Mouse (Mus musculus) forebrain, embryonic 14.5 days (tissue): ENCODE measurements around the gene Akap2. TPM values are rescaled to one million over a fixed set of nuclear protein-coding genes. Genes with fewer than 3 reads are reported as not detected.

Experiments
- ATAC-seq: fragments of 200-750 bp; cut with Nextera tagmentation; 2 replicates; pipeline ENCODE4 v1.8.0; 2017; ENCODE audit warnings: mild to moderate bottlenecking, moderate library complexity
- DNase-seq: peaks from one replicate; pipeline ENCODE4 v3.0.0-alpha.2; 2015; ENCODE audit warnings: low spot score
- H3K27ac ChIP-seq: fragments of 300-500 bp; sonication (generic); 2 replicates; pipeline ENCODE4 v1.5.1; 2014; ENCODE audit warnings: low read depth, mild to moderate bottlenecking, control low read depth, low read length, moderate library complexity
- H3K27me3 ChIP-seq: fragments of 300-500 bp; sonication (generic); replicated peaks from 2 replicates; pipeline ENCODE4 v1.6.1; 2014; ENCODE audit warnings: low read length, control low read depth, mixed read lengths; ENCODE audit not compliant: control insufficient read depth, insufficient read depth
- H3K36me3 ChIP-seq: fragments of 300-500 bp; sonication (generic); 2 replicates; pipeline ENCODE4 v1.6.1; 2014; ENCODE audit warnings: low read length, control low read depth; ENCODE audit not compliant: control insufficient read depth, insufficient read depth
- H3K4me1 ChIP-seq: fragments of 300-500 bp; sonication (generic); 2 replicates; pipeline ENCODE4 v1.6.1; 2014; ENCODE audit warnings: antibody characterized with exemption, low read length, control low read depth; ENCODE audit not compliant: control insufficient read depth, insufficient read depth
- H3K4me2 ChIP-seq: fragments of 300-500 bp; sonication (generic); 2 replicates; pipeline ENCODE4 v1.6.1; 2014; ENCODE audit warnings: mild to moderate bottlenecking, control low read depth, low read length
- H3K4me3 ChIP-seq: fragments of 300-500 bp; sonication (generic); 2 replicates; pipeline ENCODE4 v1.5.1; 2014; ENCODE audit warnings: low read depth, low read length, control low read depth
- H3K9ac ChIP-seq: fragments of 300-500 bp; sonication (generic); 2 replicates; pipeline ENCODE4 v1.6.1; 2014; ENCODE audit warnings: mild to moderate bottlenecking, low read length, control low read depth, moderate library complexity
- H3K9me3 ChIP-seq: fragments of 300-500 bp; sonication (generic); replicated peaks from 2 replicates; pipeline ENCODE4 v1.6.1; 2016; ENCODE audit warnings: low read length, control low read depth, mixed read lengths; ENCODE audit not compliant: control insufficient read depth
- WGBS: fragments of 180-500 bp; shearing (Covaris S2); extraction: QIAGEN DNeasy Blood & Tissue Kit; methylation state at CpG from one replicate; pipeline ENCODE4 v1.1.7; 2014; 5-methylcytosine and 5-hydroxymethylcytosine counted together
- polyA plus RNA-seq: library from polyadenylated mRNA; unstranded; fragments of >200 nt; fragmentation: Nextera tagmentation; extraction: Ambion mirVana; gene quantifications from 2 replicates; pipeline ENCODE4 v1.2.1, GENCODE M21; 2014

The Akap2 gene
- polyA plus RNA-seq, 1 experiment from 2014 or later = 5.0 TPM

DNA sequence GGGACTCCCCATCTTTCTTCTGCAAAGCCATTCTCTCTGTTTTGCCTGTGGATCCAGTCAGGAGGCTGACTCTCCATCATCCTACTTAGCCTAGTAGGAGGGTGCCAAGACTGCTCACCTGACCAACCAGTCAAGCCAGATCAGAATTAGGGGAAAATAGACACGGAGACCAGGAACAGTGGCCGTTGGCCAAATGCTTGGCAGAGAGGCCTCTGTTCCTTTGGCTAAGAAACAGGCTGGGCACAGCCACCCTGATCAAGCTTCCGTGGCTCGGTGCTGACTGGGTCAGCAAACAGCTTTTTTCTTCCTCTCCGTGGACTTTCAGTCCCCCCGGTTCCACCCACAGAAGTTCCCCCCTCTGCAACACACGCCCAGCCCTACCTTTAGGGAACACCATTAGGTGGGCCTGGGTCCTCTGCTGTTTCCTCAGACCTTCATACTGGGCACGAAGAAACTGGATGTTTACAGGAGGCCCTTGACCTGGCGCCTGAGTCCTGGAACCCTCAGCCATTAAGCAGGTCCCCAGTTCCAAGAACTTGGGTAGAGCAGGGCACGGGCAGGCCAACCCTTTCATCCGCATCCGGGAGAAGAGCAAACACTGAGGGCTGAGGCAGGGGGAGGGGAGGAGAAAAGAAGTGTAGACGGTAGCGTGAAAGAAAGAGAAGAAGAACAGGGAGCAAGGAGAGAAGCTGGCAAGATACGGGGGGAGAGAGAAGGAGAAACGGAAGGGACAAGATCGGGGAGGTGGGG, 197.9 kb downstream of the Akap2 start:
- Histone ChIP-seq H3K9ac (no peak overlapping the region), H3K36me3 (no peaks in the 10 kb centered on the region), H3K9me3 (no peaks in the 10 kb centered on the region), H3K27ac (no peak overlapping the region), H3K27me3 (no peaks in the 10 kb centered on the region), H3K4me1 (peaks cover 4% of the 10 kb centered on the region), H3K4me2 (no peak overlapping the region), H3K4me3 (no peak overlapping the region)
- ATAC-seq = no peak
- 40% methylated on average over 17 of the region's 17 CpGs for WGBS
- no peak for DNase-seq

DNA sequence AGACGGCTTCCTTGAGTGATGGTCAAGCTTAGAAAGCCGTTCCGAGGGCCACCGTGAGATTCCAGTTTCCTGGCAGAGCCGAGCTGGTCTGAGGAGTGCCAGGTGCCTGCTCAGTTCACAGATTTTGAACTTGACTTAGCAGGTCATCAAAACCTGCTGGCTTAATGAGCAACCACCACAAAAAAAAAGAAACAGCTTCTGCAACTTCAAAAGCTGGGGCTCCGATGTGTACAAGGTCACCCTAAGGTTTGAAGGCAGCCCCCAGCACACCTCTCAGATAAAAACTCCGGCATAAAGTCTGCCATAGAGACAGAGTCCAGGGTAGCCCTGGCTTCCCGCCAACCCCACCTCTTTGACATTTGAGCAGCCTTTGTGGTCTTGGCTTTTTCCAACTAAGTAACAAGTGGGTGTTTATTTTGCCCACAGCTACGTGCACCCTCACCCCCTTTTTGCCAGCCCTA, 198.8 kb downstream of the Akap2 start, which contains the start of gene D630039A03Rik:
D630039A03Rik (minus strand) TSS at position 97 of the 461 bp plus-strand sequence.
- H3K27me3 ChIP-seq = no peaks in the 10 kb centered on the region
- DNase-seq (no peak), ATAC-seq (no peak)
- no peak within 1 kb of the TSS for H3K9ac ChIP-seq
- H3K9me3 ChIP-seq = no peaks in the 10 kb centered on the region
- WGBS = 26% methylated on average over 9 of the region's 9 CpGs
- H3K4me3 ChIP-seq = no peak within 1 kb of the TSS
- H3K4me2 ChIP-seq = no peak within 1 kb of the TSS
- H3K36me3 ChIP-seq = no peaks in the 10 kb centered on the region
- H3K4me1 ChIP-seq = peaks cover 4% of the 10 kb centered on the region
- no peak within 1 kb of the TSS for H3K27ac ChIP-seq

DNA sequence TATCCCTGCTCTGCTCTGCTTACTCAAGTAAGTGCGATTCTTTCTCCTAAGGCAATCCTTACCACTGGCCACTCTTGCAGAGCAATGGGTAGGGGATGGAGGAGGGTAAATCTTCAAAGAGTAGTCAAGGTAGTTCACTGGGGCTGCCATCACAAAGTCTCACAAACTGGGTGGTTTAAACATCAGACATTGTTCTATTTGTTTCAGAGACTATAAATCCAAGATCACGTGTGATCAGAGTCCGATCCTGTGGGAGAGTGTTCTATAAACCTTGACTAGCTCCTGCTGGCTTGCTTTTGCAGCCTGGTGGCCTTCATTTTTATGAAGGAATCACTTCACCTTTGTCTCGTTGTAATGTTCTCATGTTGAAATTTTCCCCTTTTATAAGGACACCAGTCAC, 199.3 kb downstream of the Akap2 start:
- WGBS = 76% methylated on average over 4 of the region's 4 CpGs
- Histone ChIP-seq H3K9ac (no peak overlapping the region), H3K4me3 (no peak overlapping the region), H3K9me3 (no peaks in the 10 kb centered on the region), H3K27me3 (no peaks in the 10 kb centered on the region), H3K36me3 (no peaks in the 10 kb centered on the region), H3K27ac (no peak overlapping the region), H3K4me1 (peaks cover 4% of the 10 kb centered on the region), H3K4me2 (no peak overlapping the region)
- DNase-seq = no peak
- no peak for ATAC-seq

DNA sequence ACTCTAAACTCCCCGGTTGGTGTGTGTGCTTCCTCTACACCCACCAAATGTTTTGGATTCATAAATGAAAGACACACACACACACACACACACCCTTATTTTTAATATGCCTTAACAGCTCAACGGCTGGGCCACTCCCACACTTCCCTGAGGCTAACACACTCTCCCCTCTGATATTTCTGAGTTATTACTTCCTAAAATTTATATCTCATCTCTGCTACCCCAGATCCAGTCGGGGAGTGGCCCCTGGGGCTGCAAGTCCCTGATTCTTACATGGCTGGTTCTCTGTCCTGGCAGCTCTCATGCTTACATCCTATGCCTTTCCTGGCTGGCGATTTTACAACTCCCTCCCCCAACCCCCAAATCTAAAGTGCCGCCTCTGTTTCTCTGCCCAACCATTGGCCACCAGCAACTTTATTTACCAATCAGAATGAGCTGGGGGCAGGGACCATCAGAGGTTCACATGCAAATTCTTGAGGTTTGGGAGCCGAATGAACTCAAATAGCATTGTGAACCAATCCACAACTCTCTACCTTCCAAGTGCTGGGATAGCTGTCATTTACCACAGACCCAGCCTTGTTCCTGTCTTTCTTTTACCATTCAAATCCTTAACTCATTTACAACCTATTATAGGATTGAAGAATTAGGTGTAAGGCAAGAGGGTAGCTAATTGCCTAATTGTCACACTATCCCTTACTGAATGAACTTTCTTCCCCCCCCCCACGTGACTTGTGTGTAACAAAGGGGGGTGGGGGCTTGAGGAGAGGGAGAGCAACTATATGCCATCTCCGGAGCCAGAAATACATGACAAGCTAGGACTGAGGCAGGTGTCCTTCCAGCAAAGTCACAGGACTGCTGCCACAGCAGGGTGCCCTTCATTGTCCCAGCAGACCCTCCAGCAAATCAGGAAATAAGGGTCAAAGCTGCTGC, 202.3 kb downstream of the Akap2 start:
- H3K27ac ChIP-seq = no peak overlapping the region
- H3K36me3 ChIP-seq = no peaks in the 10 kb centered on the region
- no peaks in the 10 kb centered on the region for H3K27me3 ChIP-seq
- WGBS = 8% methylated on average over 8 of the region's 8 CpGs
- ATAC-seq (peak; percentile 71), DNase-seq (peak; percentile 62)
- H3K4me3 ChIP-seq = no peak overlapping the region
- H3K9me3 ChIP-seq = no peaks in the 10 kb centered on the region
- H3K4me2 ChIP-seq = no peak overlapping the region
- no peak overlapping the region for H3K9ac ChIP-seq
- peaks cover 6% of the 10 kb centered on the region for H3K4me1 ChIP-seq

DNA sequence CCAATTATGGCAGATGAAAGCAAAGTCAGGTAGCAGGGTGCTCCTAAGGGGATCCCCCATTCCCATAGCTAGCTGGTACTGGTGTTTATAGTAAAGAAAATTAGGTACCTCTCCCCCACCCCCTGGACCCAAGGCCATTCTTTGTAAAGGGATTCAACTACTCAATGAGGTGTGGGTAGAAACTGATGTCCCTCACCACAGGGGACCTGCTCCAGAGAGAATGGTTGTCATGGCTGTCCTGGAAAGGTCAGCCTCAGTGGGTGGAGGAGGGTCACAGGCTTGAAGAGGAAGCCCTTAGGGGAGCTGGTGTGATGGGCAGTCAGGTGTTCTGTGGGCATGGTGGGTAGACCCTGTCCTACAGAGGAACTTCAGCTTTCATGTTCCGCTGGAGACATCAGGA, 203.1 kb downstream of the Akap2 start:
- H3K4me2 ChIP-seq = no peak overlapping the region
- ATAC-seq (no peak), DNase-seq (no peak)
- H3K27ac ChIP-seq = no peak overlapping the region
- no peaks in the 10 kb centered on the region for H3K27me3 ChIP-seq
- H3K4me3 ChIP-seq = no peak overlapping the region
- no peaks in the 10 kb centered on the region for H3K9me3 ChIP-seq
- no peaks in the 10 kb centered on the region for H3K36me3 ChIP-seq
- 78% methylated on average over 1 of the region's 1 CpGs for WGBS
- peaks cover 6% of the 10 kb centered on the region for H3K4me1 ChIP-seq
- no peak overlapping the region for H3K9ac ChIP-seq

DNA sequence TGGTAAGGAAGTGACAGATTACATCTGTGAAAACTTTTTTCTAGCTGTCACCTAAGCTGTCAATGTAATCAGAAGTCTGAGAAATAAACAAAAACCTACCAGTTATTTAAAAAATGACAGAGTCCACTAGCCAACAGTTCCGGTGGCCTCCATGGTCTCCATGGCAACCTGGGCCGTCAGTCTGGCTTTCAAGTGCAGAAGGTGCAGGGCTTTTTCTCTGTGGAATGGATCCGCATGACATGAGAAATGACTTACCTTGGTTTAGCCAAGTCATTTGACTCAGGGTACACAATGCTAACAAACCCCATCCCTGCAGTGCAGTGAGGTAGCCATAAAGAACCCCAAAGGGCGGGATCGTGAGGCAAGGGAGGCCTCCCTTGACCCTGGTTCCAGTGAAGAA, 204.7 kb downstream of the Akap2 start:
- Histone ChIP-seq H3K9ac (no peak overlapping the region), H3K4me1 (peaks cover 2% of the 10 kb centered on the region; the same call in 1 of the 2 replicates), H3K4me3 (no peak overlapping the region), H3K36me3 (no peaks in the 10 kb centered on the region), H3K9me3 (no peaks in the 10 kb centered on the region), H3K27me3 (no peaks in the 10 kb centered on the region), H3K27ac (no peak overlapping the region), H3K4me2 (no peak overlapping the region)
- WGBS = 48% methylated on average over 5 of the region's 5 CpGs
- DNase-seq (no peak), ATAC-seq (no peak)

DNA sequence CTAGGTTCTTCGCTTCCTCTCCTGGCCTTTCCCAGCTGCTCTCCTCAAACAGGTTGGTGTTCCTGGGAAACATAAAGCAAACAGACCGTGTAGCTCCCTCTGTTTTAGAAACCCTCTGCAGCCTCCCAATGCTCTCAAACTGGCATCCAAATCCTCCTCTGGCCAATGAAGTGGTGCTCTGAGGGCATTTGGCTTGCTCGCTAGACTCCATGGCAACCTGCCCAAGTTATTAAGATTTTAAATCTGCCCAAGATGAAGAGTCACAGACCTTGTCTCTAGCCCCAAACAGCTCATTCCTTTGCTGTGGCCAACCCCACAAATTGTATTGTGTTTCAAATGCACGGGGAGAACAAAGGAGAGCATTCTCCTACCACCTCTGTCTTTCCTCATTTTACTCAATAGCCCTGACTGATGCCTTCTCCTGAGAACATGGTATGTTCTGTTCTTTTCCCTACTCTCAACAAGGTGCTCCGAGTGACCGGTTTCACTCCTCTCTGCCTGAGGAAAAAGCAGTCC, 207.2 kb downstream of the Akap2 start:
- no peak overlapping the region for H3K4me3 ChIP-seq
- no peaks in the 10 kb centered on the region for H3K9me3 ChIP-seq
- H3K4me2 ChIP-seq = no peak overlapping the region
- 78% methylated on average over 6 of the region's 6 CpGs for whole genome bisulfite sequencing
- no peak overlapping the region for H3K9ac ChIP-seq
- no peak for ATAC-seq
- peaks cover 2% of the 10 kb centered on the region; the same call in 1 of the 2 replicates for H3K4me1 ChIP-seq
- no peak overlapping the region for H3K27ac ChIP-seq
- DNase-seq = no peak
- no peaks in the 10 kb centered on the region for H3K36me3 ChIP-seq
- no peaks in the 10 kb centered on the region for H3K27me3 ChIP-seq

DNA sequence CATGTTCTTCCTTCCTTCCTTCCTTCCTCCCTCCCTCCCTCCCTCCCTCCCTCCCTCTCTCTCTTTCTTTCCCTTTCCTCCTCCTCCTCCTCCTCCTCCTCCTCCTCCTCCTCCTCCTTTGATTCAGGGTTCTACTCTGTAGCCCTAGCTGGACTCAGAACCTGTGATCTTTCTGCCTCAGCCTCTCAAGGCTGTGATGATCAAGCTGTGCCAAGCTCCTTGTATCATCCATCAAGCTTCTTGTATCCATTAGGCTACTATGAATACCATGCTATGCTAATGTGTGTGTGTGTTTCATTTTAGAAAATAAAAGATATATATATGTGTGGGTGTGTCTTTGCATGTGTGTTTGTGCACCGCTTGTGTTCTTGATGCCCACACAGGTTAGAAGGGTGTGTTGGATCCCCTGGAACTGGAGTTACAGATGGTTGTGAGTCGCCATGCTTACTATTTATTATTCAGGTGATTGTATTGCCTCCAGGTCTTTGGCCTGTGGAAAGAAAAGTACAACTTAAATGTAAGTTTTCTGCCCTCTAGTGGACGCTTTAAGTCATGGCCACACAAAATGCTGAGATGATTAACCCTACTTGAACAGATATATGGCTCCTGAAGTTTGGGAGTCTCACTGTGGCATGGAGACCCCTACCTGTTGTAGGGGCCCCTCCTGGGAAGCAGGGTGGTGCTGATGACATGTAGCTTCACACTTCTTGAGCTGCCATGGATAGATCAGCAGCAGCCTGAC, 210.2 kb downstream of the Akap2 start:
- Histone ChIP-seq H3K4me2 (no peak overlapping the region), H3K4me3 (no peak overlapping the region), H3K9ac (no peak overlapping the region), H3K9me3 (no peaks in the 10 kb centered on the region), H3K27me3 (no peaks in the 10 kb centered on the region), H3K27ac (no peak overlapping the region), H3K4me1 (no peaks in the 10 kb centered on the region), H3K36me3 (no peaks in the 10 kb centered on the region)
- 26% methylated on average over 3 of the region's 3 CpGs for WGBS
- peak; percentile 80 for DNase-seq
- ATAC-seq = peak; percentile 34
